Mouse (Mus musculus) liver, embryonic 11.5 days (tissue): ENCODE measurements at regions not wholly inside any gene's neighbourhood (a gene's known extent, or its start where the extent isn't known, plus 50 kb on each side); places are given as distances from the start of the nearest gene placed in this dataset.

Experiments
- ATAC-seq: fragments of 200-750 bp; cut with Nextera tagmentation; replicated peaks from 2 replicates; pipeline ENCODE4 v1.8.0; 2017; ENCODE audit warnings: moderate number of reproducible peaks, mild to moderate bottlenecking, moderate TSS enrichment, moderate library complexity; ENCODE audit not compliant: low FRiP score
- DNase-seq: peaks from one replicate; pipeline ENCODE4 v3.0.0-alpha.2; 2017; ENCODE audit warnings: low spot score
- H3K27ac ChIP-seq: fragments of 300-500 bp; sonication (generic); 2 replicates; pipeline ENCODE4 v1.5.1; 2014; ENCODE audit warnings: mild to moderate bottlenecking, low read depth, low read length, control low read depth
- H3K27me3 ChIP-seq: fragments of 300-500 bp; sonication (generic); replicated peaks from 2 replicates; pipeline ENCODE4 v1.6.1; 2014; ENCODE audit warnings: low read length, mixed read lengths; ENCODE audit not compliant: control insufficient read depth, insufficient read depth
- H3K36me3 ChIP-seq: fragments of 300-500 bp; sonication (generic); 2 replicates; pipeline ENCODE4 v1.6.1; 2014; ENCODE audit warnings: mild to moderate bottlenecking, low read length, moderate library complexity, mixed read lengths; ENCODE audit not compliant: control insufficient read depth, insufficient read depth
- H3K4me1 ChIP-seq: fragments of 300-500 bp; sonication (generic); replicated peaks from 2 replicates; pipeline ENCODE4 v1.6.1; 2014; ENCODE audit warnings: low read length, mixed read lengths; ENCODE audit not compliant: control insufficient read depth, insufficient read depth
- H3K4me2 ChIP-seq: fragments of 300-500 bp; sonication (generic); 2 replicates; pipeline ENCODE4 v1.6.1; 2014; ENCODE audit warnings: mild to moderate bottlenecking, control low read depth, moderate library complexity
- H3K4me3 ChIP-seq: fragments of 300-500 bp; sonication (generic); 2 replicates; pipeline ENCODE4 v1.5.1; 2014; ENCODE audit warnings: low read depth, low read length, control low read depth
- H3K9ac ChIP-seq: fragments of 300-500 bp; sonication (generic); 2 replicates; pipeline ENCODE4 v1.6.1; 2014; ENCODE audit warnings: low read depth, low read length, control low read depth
- H3K9me3 ChIP-seq: fragments of 300-500 bp; sonication (generic); 2 replicates; pipeline ENCODE4 v1.6.1; 2016; ENCODE audit warnings: low read length, inconsistent platforms, mixed read lengths; ENCODE audit not compliant: control insufficient read depth
- WGBS: fragments of 180-500 bp; shearing (Covaris S2); extraction: QIAGEN DNeasy Blood & Tissue Kit; methylation state at CpG from one replicate; pipeline ENCODE4 v1.1.7; 2014; 5-methylcytosine and 5-hydroxymethylcytosine counted together

- Histone ChIP-seq H3K9ac (no peak overlapping the region), H3K4me2 (no peak overlapping the region), H3K36me3 (no peaks in the 10 kb centered on the region), H3K27me3 (no peaks in the 10 kb centered on the region), H3K9me3 (no peaks in the 10 kb centered on the region), H3K4me3 (no peak overlapping the region), H3K4me1 (no peaks in the 10 kb centered on the region), H3K27ac (no peak overlapping the region)
- no peak for ATAC-seq
- WGBS: 40% methylated on average over 12 of the region's 12 CpGs
- DNase-seq: no peak
These were observed 171.2 kb upstream of the 9630041A04Rik start for GRCm38 (mm10) chr9:101690402-101690861.

- H3K4me2 ChIP-seq: no peak overlapping the region
- no peak; the same call in 1 of the 2 replicates for ATAC-seq
These were observed 171.9 kb upstream of the 9630041A04Rik start for GRCm38 (mm10) chr9:101689532-101690401.

GRCm38 (mm10) chr9:101687226-101687625 lies 174.4 kb upstream of the 9630041A04Rik start:
- DNase-seq (no peak), ATAC-seq (no peak)
- no peaks in the 10 kb centered on the region for H3K9me3 ChIP-seq
- no peak overlapping the region for H3K4me2 ChIP-seq
- 84% methylated on average over 6 of the region's 6 CpGs for WGBS
- H3K27me3 ChIP-seq: no peaks in the 10 kb centered on the region
- H3K4me3 ChIP-seq: no peak overlapping the region
- H3K36me3 ChIP-seq: no peaks in the 10 kb centered on the region
- H3K9ac ChIP-seq: no peak overlapping the region
- H3K4me1 ChIP-seq: no peaks in the 10 kb centered on the region
- no peak overlapping the region for H3K27ac ChIP-seq

More at GRCm38 (mm10) chr9:101689532-101690401, 171.9 kb upstream of the 9630041A04Rik start:
- no peaks in the 10 kb centered on the region for H3K4me1 ChIP-seq
- H3K27ac ChIP-seq: no peak overlapping the region
- 19% methylated on average over 11 of the region's 11 CpGs for WGBS
- H3K4me3 ChIP-seq: no peak overlapping the region
- H3K9ac ChIP-seq: no peak overlapping the region
- no peaks in the 10 kb centered on the region for H3K9me3 ChIP-seq
- no peaks in the 10 kb centered on the region for H3K36me3 ChIP-seq
- peak; percentile 75 for DNase-seq
- no peaks in the 10 kb centered on the region for H3K27me3 ChIP-seq

GRCm38 (mm10) chr9:101677563-101677962 lies 184.1 kb upstream of the 9630041A04Rik start:
- WGBS: 82% methylated on average over 2 of the region's 2 CpGs
- Histone ChIP-seq H3K36me3 (no peaks in the 10 kb centered on the region), H3K4me3 (no peak overlapping the region), H3K9ac (no peak overlapping the region), H3K4me2 (no peak overlapping the region), H3K9me3 (no peaks in the 10 kb centered on the region), H3K27me3 (no peaks in the 10 kb centered on the region), H3K27ac (no peak overlapping the region), H3K4me1 (no peaks in the 10 kb centered on the region)
- no peak for ATAC-seq
- no peak for DNase-seq

GRCm38 (mm10) chr9:101670111-101670510 lies 191.5 kb upstream of the 9630041A04Rik start:
- Histone ChIP-seq H3K4me3 (no peak overlapping the region), H3K4me2 (no peak overlapping the region), H3K36me3 (no peaks in the 10 kb centered on the region), H3K9ac (no peak overlapping the region), H3K4me1 (no peaks in the 10 kb centered on the region), H3K27me3 (no peaks in the 10 kb centered on the region), H3K9me3 (no peaks in the 10 kb centered on the region), H3K27ac (no peak overlapping the region)
- DNase-seq (no peak), ATAC-seq (no peak)
- 78% methylated on average over 1 of the region's 1 CpGs for WGBS

- Histone ChIP-seq H3K36me3 (no peaks in the 10 kb centered on the region), H3K27me3 (no peaks in the 10 kb centered on the region), H3K9me3 (no peaks in the 10 kb centered on the region), H3K4me2 (no peak overlapping the region), H3K9ac (no peak overlapping the region), H3K4me1 (no peaks in the 10 kb centered on the region), H3K27ac (no peak overlapping the region), H3K4me3 (no peak overlapping the region)
- no peak for ATAC-seq
- DNase-seq: no peak
- WGBS: 85% methylated on average over 5 of the region's 5 CpGs
These were observed 211.8 kb upstream of the 9630041A04Rik start for GRCm38 (mm10) chr9:101649816-101650215.

- no peak overlapping the region for H3K4me2 ChIP-seq
- H3K9me3 ChIP-seq: no peaks in the 10 kb centered on the region
- H3K4me1 ChIP-seq: no peaks in the 10 kb centered on the region
- WGBS: 34% methylated on average over 3 of the region's 3 CpGs
- no peak overlapping the region for H3K4me3 ChIP-seq
- H3K9ac ChIP-seq: no peak overlapping the region
- no peaks in the 10 kb centered on the region for H3K36me3 ChIP-seq
- no peak for DNase-seq
- H3K27me3 ChIP-seq: no peaks in the 10 kb centered on the region
- no peak overlapping the region for H3K27ac ChIP-seq
- no peak for ATAC-seq
These were observed 220.1 kb upstream of the 9630041A04Rik start for GRCm38 (mm10) chr9:101641524-101641923.

- Histone ChIP-seq H3K27me3 (no peaks in the 10 kb centered on the region), H3K4me2 (no peak overlapping the region), H3K36me3 (no peaks in the 10 kb centered on the region), H3K4me1 (no peaks in the 10 kb centered on the region), H3K27ac (no peak overlapping the region), H3K4me3 (no peak overlapping the region), H3K9me3 (no peaks in the 10 kb centered on the region), H3K9ac (no peak overlapping the region)
- ATAC-seq (no peak), DNase-seq (no peak)
These were observed 221.0 kb upstream of the 9630041A04Rik start for GRCm38 (mm10) chr9:101640598-101640997.

- Histone ChIP-seq H3K27ac (no peak overlapping the region), H3K9me3 (no peaks in the 10 kb centered on the region), H3K9ac (no peak overlapping the region), H3K4me1 (no peaks in the 10 kb centered on the region), H3K4me3 (no peak overlapping the region), H3K4me2 (no peak overlapping the region), H3K36me3 (no peaks in the 10 kb centered on the region), H3K27me3 (no peaks in the 10 kb centered on the region)
- 74% methylated on average over 2 of the region's 2 CpGs for WGBS
- no peak for ATAC-seq
- DNase-seq: no peak
These were observed 245.4 kb upstream of the 9630041A04Rik start for GRCm38 (mm10) chr9:101616261-101616660.
